Mouse (Mus musculus) heart, postnatal 0 days (tissue): ENCODE results near the gene Zbtb39.

Experiments
- CTCF ChIP-seq: IDR thresholded peaks from 2 replicates; pipeline ENCODE4 v1.5.1; 2016; ENCODE audit warnings: antibody characterized with exemption, control low read depth, low read depth
- EP300 ChIP-seq: IDR thresholded peaks from 2 replicates; pipeline ENCODE4 v1.6.1; 2016; ENCODE audit warnings: antibody characterized with exemption, low read depth

- TF ChIP-seq CTCF (no peak), EP300 (no peak)
Measured at GRCm38 (mm10) chr10:127751548-127751947, 12.2 kb downstream of the Zbtb39 start, which contains the start of gene Gpr182.
